Mouse (Mus musculus) T-helper 17 cell (primary cell): Measurements from ENCODE around the gene Rsph1.

Source experiments
- in situ Hi-C, 2 experiments: fragments of 300-600 bp; cut with MboI, MseI; formaldehyde crosslinking; loops; 1 replicate in 1 of 2; 2 replicates in 1 of 2; pipeline ENCODE4 v1.15.1; 2025; ENCODE audit warnings: high pct_unique_total_duplicates in 2 of 2

Rsph1 gene

GRCm38 (mm10) chr17:31259145-31259544 lies 18.0 kb downstream of the Rsph1 start:
- in situ Hi-C loops = loop anchor here in 1 of 2 experiments (5.0 kb wide), 1 partner anchor 83 kb away; no protein-coding TSS in a partner anchor

GRCm38 (mm10) chr17:31258310-31258865 lies 18.8 kb downstream of the Rsph1 start:
- in situ Hi-C loops = loop anchor here in 1 of 2 experiments (5.0 kb wide), 1 partner anchor 84 kb away; no protein-coding TSS in a partner anchor

GRCm38 (mm10) chr17:31257898-31258297 lies 19.3 kb downstream of the Rsph1 start:
- in situ Hi-C loops = loop anchor here in 1 of 2 experiments (5.0 kb wide), 1 partner anchor 84 kb away; no protein-coding TSS in a partner anchor

GRCm38 (mm10) chr17:31257149-31257548 lies 20.0 kb downstream of the Rsph1 start:
- in situ Hi-C loops = loop anchor here in 1 of 2 experiments (5.0 kb wide), 1 partner anchor 85 kb away; no protein-coding TSS in a partner anchor

- in situ Hi-C loops = no loop called here
Observed at GRCm38 (mm10) chr17:31254463-31254931, 22.7 kb downstream of the Rsph1 start.

GRCm38 (mm10) chr17:31253951-31254350 lies 23.2 kb downstream of the Rsph1 start:
- in situ Hi-C loops = no loop called here

GRCm38 (mm10) chr17:31247144-31247543 lies 30.0 kb downstream of the Rsph1 start:
- in situ Hi-C loops = loop anchor here in 1 of 2 experiments (10.0 kb wide), 1 partner anchor 102 kb away; the partner anchor contains the start of gene Tff2

- in situ Hi-C loops = loop anchor here in 1 of 2 experiments (10.0 kb wide), 1 partner anchor 101 kb away; the partner anchor contains the start of gene Tff2
Observed at GRCm38 (mm10) chr17:31245321-31245720, 31.9 kb downstream of the Rsph1 start.

GRCm38 (mm10) chr17:31242764-31243163 lies 34.4 kb downstream of the Rsph1 start:
- in situ Hi-C loops = loop anchor here (5.0 to 10.0 kb wide), 4 partner anchors 50 to 225 kb away; partner anchors contain the start of gene Tff2 (in 2 of the 2)

GRCm38 (mm10) chr17:31241156-31241555 lies 36.0 kb downstream of the Rsph1 start:
- in situ Hi-C loops = loop anchor here (5.0 to 10.0 kb wide), 4 partner anchors 51 to 224 kb away; partner anchors contain the start of gene Tff2 (in 2 of the 2)

- in situ Hi-C loops = no loop called here
Observed at GRCm38 (mm10) chr17:31238234-31239020, 38.8 kb downstream of the Rsph1 start.

GRCm38 (mm10) chr17:31235915-31236314 lies 41.3 kb downstream of the Rsph1 start:
- in situ Hi-C loops = no loop called here

- in situ Hi-C loops = no loop called here
Observed at GRCm38 (mm10) chr17:31232251-31233010, 44.8 kb downstream of the Rsph1 start.

- in situ Hi-C loops = no loop called here
Observed at GRCm38 (mm10) chr17:31231780-31232179, 45.4 kb downstream of the Rsph1 start.

- in situ Hi-C loops = loop anchor here in 1 of 2 experiments (5.0 kb wide), 1 partner anchor 40 kb away; no protein-coding TSS in a partner anchor
Observed at GRCm38 (mm10) chr17:31226931-31227330, 50.3 kb downstream of the Rsph1 start.

- in situ Hi-C loops = loop anchor here in 1 of 2 experiments (5.0 kb wide), 1 partner anchor 39 kb away; no protein-coding TSS in a partner anchor
Observed at GRCm38 (mm10) chr17:31226368-31226767, 50.8 kb downstream of the Rsph1 start.

GRCm38 (mm10) chr17:31224591-31224990 lies 52.6 kb downstream of the Rsph1 start:
- in situ Hi-C loops = no loop called here

- in situ Hi-C loops = no loop called here
Observed at GRCm38 (mm10) chr17:31223835-31224234, 53.3 kb downstream of the Rsph1 start.

- in situ Hi-C loops = no loop called here
Observed at GRCm38 (mm10) chr17:31222810-31223310, 54.3 kb downstream of the Rsph1 start.

- in situ Hi-C loops = no loop called here
Observed at GRCm38 (mm10) chr17:31216068-31216955, 60.9 kb downstream of the Rsph1 start.
